Mouse (Mus musculus) cerebellum, adult 2 months (tissue): ENCODE measurements around the gene Slc10a3. TPM values are rescaled to one million over a fixed set of nuclear protein-coding genes. Genes with fewer than 3 reads are reported as not detected.

Experiments used
- DNase-seq, 2 experiments: peaks; one replicate each; pipeline ENCODE4 v3.0.0; 2021
- H3K27ac ChIP-seq: fragments of 200-500 bp; 2 replicates; pipeline ENCODE4 v1.5.1; 2012; ENCODE audit warnings: low read length, control low read depth, inconsistent platforms; ENCODE audit not compliant: insufficient read depth
- H3K27me3 ChIP-seq: fragments of 200-500 bp; 2 replicates; pipeline ENCODE4 v1.6.1; 2012; ENCODE audit warnings: inconsistent platforms, mild to moderate bottlenecking, low read length, moderate library complexity; ENCODE audit not compliant: control insufficient read depth, insufficient read depth
- H3K4me1 ChIP-seq: fragments of 200-500 bp; 2 replicates; pipeline ENCODE4 v1.6.1; 2011; ENCODE audit warnings: low read length; ENCODE audit not compliant: control insufficient read depth, insufficient read depth
- H3K4me3 ChIP-seq: fragments of 200-500 bp; replicated peaks from 2 replicates; pipeline ENCODE3; 2011; ENCODE audit warnings: mild to moderate bottlenecking, low read depth, low read length, control low read depth; ENCODE audit not compliant: insufficient read depth
- CTCF ChIP-seq: fragments of 200-500 bp; IDR thresholded peaks from 2 replicates; pipeline ENCODE4 v1.5.1; 2011; ENCODE audit warnings: low read depth, mild to moderate bottlenecking, control low read depth, low read length, moderate library complexity, borderline replicate concordance; ENCODE audit not compliant: insufficient read depth
- POLR2A ChIP-seq: fragments of 200-500 bp; IDR thresholded peaks from 2 replicates; pipeline ENCODE4 v1.6.1; 2011; ENCODE audit warnings: low read length, control low read depth, borderline replicate concordance; ENCODE audit not compliant: insufficient read depth
- WGBS: fragments of 180-500 bp; shearing (Covaris S2); methylation state at CpG from one replicate; pipeline ENCODE4 v1.1.7; 2018; 5-methylcytosine and 5-hydroxymethylcytosine counted together
- polyA plus RNA-seq: library from polyadenylated mRNA; depleted of rRNA; stranded (reverse); fragments of >200 nt; gene quantifications from 2 replicates; pipeline ENCODE4 v1.2.3, GENCODE M21; 2012; rRNA removed

Slc10a3 gene
- polyA plus RNA-seq, result 4.2 and 4.7 TPM in 2 replicates

- TF ChIP-seq CTCF (no peak), POLR2A (peak; percentile 31; the same call in 1 of the 2 replicates)
- peak within 1 kb of the TSS; percentile 83 for H3K4me3 ChIP-seq
- no peaks in the 10 kb centered on the region for H3K27me3 ChIP-seq
- peak; percentile 79 to 85 for DNase-seq
- no peak within 1 kb of the TSS for H3K27ac ChIP-seq
- WGBS, result 11% methylated on average over 32 of the region's 32 CpGs
- H3K4me1 ChIP-seq, result no peaks in the 10 kb centered on the region
Measured at GRCm38 (mm10) chrX:74372888-74373549, at the start of gene Slc10a3, which contains the start of gene Ubl4a. Gene Slc10a3, minus strand, starts transcription at chrX:74373349. Gene Ubl4a, minus strand, starts transcription at chrX:74373218.

GRCm38 (mm10) chrX:74413377-74413776, 40.2 kb upstream of the Slc10a3 start:
- TF ChIP-seq CTCF (peak; percentile 91), POLR2A (no peak)
- Histone ChIP-seq H3K27ac (no peak overlapping the region), H3K27me3 (no peaks in the 10 kb centered on the region), H3K4me3 (no peak overlapping the region), H3K4me1 (no peaks in the 10 kb centered on the region)
- DNase-seq, result peak; percentile 75

- no peak for DNase-seq
- TF ChIP-seq POLR2A (no peak), CTCF (no peak)
- H3K4me3 ChIP-seq, result no peak overlapping the region
- H3K27me3 ChIP-seq, result no peaks in the 10 kb centered on the region
- 32% methylated on average over 2 of the region's 2 CpGs for WGBS
- H3K4me1 ChIP-seq, result no peaks in the 10 kb centered on the region
- no peak overlapping the region for H3K27ac ChIP-seq
Measured at GRCm38 (mm10) chrX:74408340-74408739, 35.2 kb upstream of the Slc10a3 start.

- no peaks in the 10 kb centered on the region for H3K4me1 ChIP-seq
- no peak overlapping the region for H3K4me3 ChIP-seq
- TF ChIP-seq CTCF, result no peak
- no peak for TF ChIP-seq POLR2A
- 88% methylated on average over 3 of the region's 3 CpGs for WGBS
- H3K27ac ChIP-seq, result no peak overlapping the region
- DNase-seq, result no peak
- no peaks in the 10 kb centered on the region for H3K27me3 ChIP-seq
Measured at GRCm38 (mm10) chrX:74400136-74400535, 27.0 kb upstream of the Slc10a3 start.

GRCm38 (mm10) chrX:74392535-74393443, 19.6 kb upstream of the Slc10a3 start, which contains the start of the genes Fam3a and Ikbkg:
Gene Fam3a, minus strand, starts transcription at chrX:74393272.
Gene Ikbkg, plus strand, starts transcription at chrX:74393290.
- peak within 1 kb of the TSS; percentile 88 for H3K27ac ChIP-seq
- peak; percentile 81 to 88 for DNase-seq
- peak within 1 kb of the TSS; percentile 90 for H3K4me3 ChIP-seq
- TF ChIP-seq POLR2A (peak; percentile 64), CTCF (peak; percentile 47; the same call in 1 of the 2 replicates)
- 7% methylated on average over 30 of the region's 30 CpGs for WGBS
- 0 out of 2 replicates have a peak, but pooled peaks cover 3% of the 10 kb centered on the region for H3K4me1 ChIP-seq
- no peaks in the 10 kb centered on the region for H3K27me3 ChIP-seq

GRCm38 (mm10) chrX:74388153-74388552, 15.0 kb upstream of the Slc10a3 start:
- Histone ChIP-seq H3K27ac (no peak overlapping the region), H3K27me3 (no peaks in the 10 kb centered on the region), H3K4me3 (no peak overlapping the region), H3K4me1 (0 out of 2 replicates have a peak, but pooled peaks cover 3% of the 10 kb centered on the region)
- TF ChIP-seq POLR2A, result no peak
- no peak for TF ChIP-seq CTCF
- DNase-seq, result no peak

GRCm38 (mm10) chrX:74384451-74384850, 11.3 kb upstream of the Slc10a3 start:
- no peak overlapping the region for H3K27ac ChIP-seq
- no peak for DNase-seq
- 87% methylated on average over 2 of the region's 2 CpGs for WGBS
- H3K4me1 ChIP-seq, result no peaks in the 10 kb centered on the region
- no peak overlapping the region for H3K4me3 ChIP-seq
- no peak for TF ChIP-seq CTCF
- no peak for TF ChIP-seq POLR2A
- no peaks in the 10 kb centered on the region for H3K27me3 ChIP-seq
